Mouse (Mus musculus): ENCODE results near the gene Usp12. TPM values are rescaled to one million over a fixed set of nuclear protein-coding genes. Genes with fewer than 3 reads are reported as not detected.

Usp12 gene
- polyA plus RNA-seq, 1 experiment from 2014 or later: 13.0 TPM

DNA sequence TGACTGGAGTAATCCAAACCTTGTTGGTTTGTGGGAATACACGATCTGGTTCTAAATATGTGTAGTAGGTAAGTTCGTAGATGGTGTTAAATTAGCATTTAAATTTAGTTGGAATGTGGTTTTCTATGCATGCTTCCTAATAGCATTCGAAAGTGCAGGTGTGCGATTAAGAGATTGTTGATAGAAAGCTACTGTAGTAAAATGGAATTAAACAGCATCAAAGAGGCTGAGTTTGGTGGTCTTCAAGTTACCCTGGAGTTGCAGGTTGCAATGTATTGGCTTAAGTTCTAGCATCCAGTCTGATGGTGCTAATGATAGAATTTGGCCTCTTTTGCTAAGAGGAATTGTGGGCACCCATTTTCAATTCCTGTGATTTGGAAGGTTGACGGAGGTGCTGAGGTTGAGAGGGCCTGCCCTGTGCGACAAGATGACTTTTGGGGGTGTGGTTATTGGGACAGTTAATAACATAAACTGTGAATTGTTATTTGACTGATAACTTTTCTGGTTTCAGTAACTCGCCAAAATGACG is 38.9 kb upstream of the Usp12 start:
- Histone ChIP-seq H3K4me3 (ENCODE audit: low read length) (peak overlapping the region; percentile 78), H3K9ac (ENCODE audit: low read depth, low read length) (peak overlapping the region; percentile 96), H3K9me3 (ENCODE audit: control insufficient read depth, low read length) (no peaks in the 10 kb centered on the region), H3K27me3 (replicated peaks; ENCODE audit: control insufficient read depth, insufficient read depth, low read length) (no peaks in the 10 kb centered on the region), H3K4me1 (ENCODE audit: control insufficient read depth, insufficient read depth, low read depth, low read length) (peaks cover 13% of the 10 kb centered on the region), H3K4me2 (ENCODE audit: low read length) (peak overlapping the region; percentile 74), H3K27ac (ENCODE audit: low read depth, low read length) (no peak overlapping the region; the same call in none of the 2 replicates), H3K36me3 (ENCODE audit: control insufficient read depth, insufficient read depth, low read length) (peaks cover 31% of the 10 kb centered on the region)
- no peak for ATAC-seq
- 28% methylated on average over 8 of the region's 8 CpGs for WGBS

DNA sequence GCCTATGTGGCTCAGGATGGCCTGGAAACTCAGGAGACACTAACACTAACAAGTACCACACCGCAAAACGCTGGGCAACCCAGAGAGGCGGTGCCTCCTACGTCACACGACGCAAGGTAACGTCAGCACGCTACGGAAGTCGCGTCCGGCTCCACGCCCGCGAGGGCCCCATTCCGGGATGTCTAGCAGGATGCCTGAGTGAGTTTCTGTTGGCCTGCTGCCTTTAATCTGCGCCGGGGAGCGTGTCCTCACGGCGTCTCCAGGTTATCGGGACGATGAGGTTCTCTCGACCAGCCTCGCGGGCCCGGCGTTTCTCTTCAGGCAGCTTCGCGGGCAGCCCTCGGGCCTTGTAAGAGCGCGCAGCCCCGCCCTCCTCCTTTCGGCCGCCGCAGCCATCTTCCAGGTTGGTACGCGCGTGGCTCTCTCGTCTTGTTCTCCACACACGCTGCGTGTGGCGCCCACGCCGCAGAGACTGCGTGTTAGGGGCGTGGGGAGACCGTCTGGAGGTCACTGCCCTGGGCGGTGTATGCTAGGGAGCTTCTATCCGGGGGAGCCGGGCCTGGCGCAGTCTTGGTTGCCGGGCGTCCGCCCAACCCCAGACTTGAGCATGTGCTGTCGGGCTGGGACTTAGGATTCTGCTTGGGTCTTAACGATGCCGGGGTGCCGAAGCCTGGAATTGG is 38.1 kb upstream of the Usp12 start, which contains the start of gene Rpl21:
Gene Rpl21 (plus strand): TSS at position 122 of the 680 bp plus-strand sequence.
- H3K9ac ChIP-seq (ENCODE audit: low read depth, low read length): peak within 1 kb of the TSS; percentile 96
- H3K27me3 ChIP-seq (replicated peaks; ENCODE audit: control insufficient read depth, insufficient read depth, low read length): no peaks in the 10 kb centered on the region
- ATAC-seq: peak; percentile 99
- under 1% methylated on average over 56 of the region's 60 CpGs for WGBS
- H3K9me3 ChIP-seq (ENCODE audit: control insufficient read depth, low read length): no peaks in the 10 kb centered on the region
- peak within 1 kb of the TSS; percentile 87 for H3K27ac ChIP-seq (ENCODE audit: low read depth, low read length)
- H3K4me3 ChIP-seq (ENCODE audit: low read length): peak within 1 kb of the TSS; percentile 78
- H3K4me1 ChIP-seq (ENCODE audit: control insufficient read depth, insufficient read depth, low read depth, low read length): peaks cover 13% of the 10 kb centered on the region
- H3K4me2 ChIP-seq (ENCODE audit: low read length): peak within 1 kb of the TSS; percentile 74
- H3K36me3 ChIP-seq (ENCODE audit: control insufficient read depth, insufficient read depth, low read length): peaks cover 26% of the 10 kb centered on the region

DNA sequence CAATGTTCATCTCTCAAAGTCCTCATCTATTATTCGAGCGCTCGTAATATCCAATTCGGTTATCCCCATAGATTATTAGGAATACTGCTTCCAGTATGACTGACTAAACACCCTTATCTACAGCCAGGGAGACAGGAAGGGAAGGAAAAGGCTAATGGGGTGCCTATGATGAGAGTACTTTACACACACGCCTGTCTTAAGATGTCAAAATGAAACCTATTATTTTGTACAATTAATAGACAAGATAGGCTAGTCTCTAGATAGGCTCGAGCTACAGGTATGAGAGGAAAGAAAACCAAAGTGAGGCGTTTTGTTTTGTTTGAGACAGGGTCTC is 37.6 kb upstream of the Usp12 start:
- WGBS: 53% methylated on average over 7 of the region's 7 CpGs
- Histone ChIP-seq H3K4me3 (ENCODE audit: low read length) (peak overlapping the region; percentile 78), H3K36me3 (ENCODE audit: control insufficient read depth, insufficient read depth, low read length) (peaks cover 25% of the 10 kb centered on the region), H3K9me3 (ENCODE audit: control insufficient read depth, low read length) (no peaks in the 10 kb centered on the region), H3K4me1 (ENCODE audit: control insufficient read depth, insufficient read depth, low read depth, low read length) (peaks cover 13% of the 10 kb centered on the region), H3K27ac (ENCODE audit: low read depth, low read length) (peak overlapping the region; percentile 87), H3K27me3 (replicated peaks; ENCODE audit: control insufficient read depth, insufficient read depth, low read length) (no peaks in the 10 kb centered on the region), H3K9ac (ENCODE audit: low read depth, low read length) (peak overlapping the region; percentile 96), H3K4me2 (ENCODE audit: low read length) (peak overlapping the region; percentile 74)
- no peak; the same call in 1 of the 2 replicates for ATAC-seq

DNA sequence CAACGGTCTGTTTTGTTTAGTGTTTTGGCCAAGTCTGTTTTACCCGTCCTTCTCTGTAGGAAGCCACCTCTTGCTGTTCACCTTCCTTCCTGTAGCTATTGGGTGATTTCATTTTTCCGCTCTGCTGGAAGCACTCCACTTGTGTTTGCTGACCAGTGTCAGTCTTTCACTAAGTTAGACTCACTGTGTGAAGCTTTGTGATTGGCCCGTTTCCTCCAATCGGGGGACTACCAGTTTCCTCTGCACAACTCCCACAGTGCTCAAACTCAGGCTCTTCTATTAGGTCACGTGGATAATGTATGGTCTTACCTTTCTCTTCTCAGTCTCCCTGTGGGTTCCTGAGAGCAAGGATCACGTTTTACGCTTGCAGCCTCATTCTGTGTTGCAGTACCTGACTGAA is 34.7 kb upstream of the Usp12 start:
- Histone ChIP-seq H3K27ac (ENCODE audit: low read depth, low read length) (no peak overlapping the region), H3K4me2 (ENCODE audit: low read length) (no peak overlapping the region), H3K9ac (ENCODE audit: low read depth, low read length) (no peak overlapping the region), H3K27me3 (replicated peaks; ENCODE audit: control insufficient read depth, insufficient read depth, low read length) (no peaks in the 10 kb centered on the region), H3K4me1 (ENCODE audit: control insufficient read depth, insufficient read depth, low read depth, low read length) (peaks cover 13% of the 10 kb centered on the region), H3K9me3 (ENCODE audit: control insufficient read depth, low read length) (no peaks in the 10 kb centered on the region), H3K4me3 (ENCODE audit: low read length) (no peak overlapping the region), H3K36me3 (ENCODE audit: control insufficient read depth, insufficient read depth, low read length) (0 out of 2 replicates have a peak, but pooled peaks cover 1% of the 10 kb centered on the region)
- ATAC-seq: no peak
- WGBS: 49% methylated on average over 8 of the region's 8 CpGs

DNA sequence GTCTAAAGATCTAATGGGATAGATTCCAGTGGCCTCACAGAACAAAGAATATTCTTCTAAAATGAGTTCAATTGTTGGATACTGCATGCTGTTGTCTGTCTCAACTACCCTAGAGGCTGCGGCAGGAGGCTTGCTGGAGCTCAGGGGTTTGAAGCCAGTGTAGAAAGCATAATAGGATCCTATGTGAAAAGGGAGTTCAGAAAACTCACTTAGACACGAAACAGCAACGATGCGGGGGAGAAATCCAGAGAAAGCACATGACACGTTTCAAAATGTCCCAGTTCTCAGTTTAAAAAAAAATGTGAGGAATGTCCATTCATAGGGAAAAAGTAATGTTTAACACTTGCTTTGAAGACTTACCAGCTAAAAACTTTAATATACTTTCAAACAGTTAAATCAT is 28.2 kb upstream of the Usp12 start:
- H3K27ac ChIP-seq (ENCODE audit: low read depth, low read length): no peak overlapping the region
- no peak for ATAC-seq
- H3K4me2 ChIP-seq (ENCODE audit: low read length): no peak overlapping the region
- no peaks in the 10 kb centered on the region for H3K36me3 ChIP-seq (ENCODE audit: control insufficient read depth, insufficient read depth, low read length)
- no peaks in the 10 kb centered on the region; the same call in 1 of the 2 replicates for H3K4me1 ChIP-seq (ENCODE audit: control insufficient read depth, insufficient read depth, low read depth, low read length)
- no peak overlapping the region for H3K4me3 ChIP-seq (ENCODE audit: low read length)
- H3K27me3 ChIP-seq (replicated peaks; ENCODE audit: control insufficient read depth, insufficient read depth, low read length): no peaks in the 10 kb centered on the region
- H3K9ac ChIP-seq (ENCODE audit: low read depth, low read length): no peak overlapping the region
- H3K9me3 ChIP-seq (ENCODE audit: control insufficient read depth, low read length): no peaks in the 10 kb centered on the region
- whole genome bisulfite sequencing: 89% methylated on average over 5 of the region's 5 CpGs

DNA sequence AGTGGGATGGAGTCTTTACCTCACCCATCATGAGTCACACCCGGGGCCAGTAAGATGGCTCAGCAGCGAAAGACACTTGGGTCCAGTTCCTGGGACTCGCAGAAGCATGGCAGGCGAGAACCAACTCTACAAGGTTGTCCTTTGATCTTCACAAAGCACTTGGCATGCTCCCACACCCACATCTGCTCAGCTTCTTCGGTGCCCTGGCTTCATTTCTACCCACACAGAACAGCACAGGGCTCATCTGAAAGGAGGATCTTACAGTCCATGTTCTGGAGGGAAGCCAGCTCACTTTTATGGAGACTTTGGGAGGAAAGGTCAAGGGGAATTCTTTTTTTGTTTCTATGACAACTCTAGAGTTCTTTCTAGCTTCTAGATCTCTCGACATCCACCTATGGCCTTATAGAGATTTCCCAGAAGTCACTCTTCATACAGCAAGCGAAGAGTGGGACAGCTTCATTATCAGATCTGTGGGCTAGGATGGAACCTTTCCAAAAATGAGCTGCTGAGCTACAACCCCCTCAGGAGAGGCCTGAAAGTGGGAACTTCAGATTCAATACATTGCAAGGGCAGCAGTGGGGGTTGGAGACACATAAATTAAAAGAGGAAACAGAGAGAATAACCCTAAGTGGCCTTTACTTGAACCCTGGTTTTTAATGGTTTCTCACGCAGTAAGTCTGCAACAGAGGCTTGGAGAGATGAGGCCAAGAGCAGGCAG is 24.3 kb upstream of the Usp12 start:
- 51% methylated on average over 8 of the region's 8 CpGs for WGBS
- H3K4me2 ChIP-seq (ENCODE audit: low read length): no peak overlapping the region
- H3K27me3 ChIP-seq (replicated peaks; ENCODE audit: control insufficient read depth, insufficient read depth, low read length): no peaks in the 10 kb centered on the region
- no peaks in the 10 kb centered on the region; the same call in 1 of the 2 replicates for H3K4me1 ChIP-seq (ENCODE audit: control insufficient read depth, insufficient read depth, low read depth, low read length)
- H3K9me3 ChIP-seq (ENCODE audit: control insufficient read depth, low read length): no peaks in the 10 kb centered on the region
- no peaks in the 10 kb centered on the region for H3K36me3 ChIP-seq (ENCODE audit: control insufficient read depth, insufficient read depth, low read length)
- H3K4me3 ChIP-seq (ENCODE audit: low read length): no peak overlapping the region
- no peak for ATAC-seq
- H3K27ac ChIP-seq (ENCODE audit: low read depth, low read length): no peak overlapping the region
- H3K9ac ChIP-seq (ENCODE audit: low read depth, low read length): no peak overlapping the region

DNA sequence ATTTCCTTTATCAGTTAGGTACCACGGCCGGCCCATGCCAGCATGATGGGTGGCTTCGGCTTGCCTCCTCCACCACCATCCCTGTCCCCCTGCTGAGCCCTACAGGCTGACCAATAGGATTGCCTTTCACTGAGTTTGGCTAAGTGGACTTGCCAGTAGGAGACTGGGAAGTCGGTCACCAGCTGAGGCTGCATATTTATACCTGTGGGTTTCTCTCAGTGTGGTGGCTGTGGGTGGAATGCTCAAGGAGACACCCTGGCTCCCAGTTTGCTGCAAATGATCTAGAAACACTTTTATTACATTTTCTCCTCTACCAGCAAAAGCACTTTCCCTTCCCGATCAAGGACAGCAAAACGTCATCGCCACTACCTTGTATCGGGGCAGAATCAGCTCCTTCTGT is 22.8 kb upstream of the Usp12 start:
- H3K9ac ChIP-seq (ENCODE audit: low read depth, low read length): no peak overlapping the region
- ATAC-seq: no peak
- H3K4me3 ChIP-seq (ENCODE audit: low read length): no peak overlapping the region
- no peak overlapping the region for H3K27ac ChIP-seq (ENCODE audit: low read depth, low read length)
- H3K36me3 ChIP-seq (ENCODE audit: control insufficient read depth, insufficient read depth, low read length): no peaks in the 10 kb centered on the region
- H3K4me1 ChIP-seq (ENCODE audit: control insufficient read depth, insufficient read depth, low read depth, low read length): no peaks in the 10 kb centered on the region; the same call in 1 of the 2 replicates
- no peak overlapping the region for H3K4me2 ChIP-seq (ENCODE audit: low read length)
- H3K27me3 ChIP-seq (replicated peaks; ENCODE audit: control insufficient read depth, insufficient read depth, low read length): no peaks in the 10 kb centered on the region
- H3K9me3 ChIP-seq (ENCODE audit: control insufficient read depth, low read length): no peaks in the 10 kb centered on the region
- 84% methylated on average over 8 of the region's 8 CpGs for WGBS

DNA sequence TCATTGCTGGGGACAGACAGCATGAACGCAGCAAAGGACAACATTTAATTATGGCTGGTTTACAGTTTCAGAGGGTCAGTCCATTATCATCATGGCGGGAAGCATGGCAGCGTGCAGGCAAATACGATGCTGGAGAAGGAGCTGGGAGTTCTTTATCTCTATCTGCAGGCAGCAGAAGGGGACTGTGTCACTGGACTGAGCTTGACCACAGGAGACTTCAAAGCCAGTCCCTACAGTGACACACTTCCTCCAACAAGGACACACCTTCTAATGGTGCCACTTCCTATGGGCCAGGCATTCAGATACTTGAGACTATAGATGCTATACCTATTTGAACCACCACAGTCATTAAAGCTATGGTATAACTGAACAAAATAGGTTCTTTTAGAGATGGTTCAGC is 20.6 kb upstream of the Usp12 start:
- ATAC-seq: no peak
- no peaks in the 10 kb centered on the region for H3K36me3 ChIP-seq (ENCODE audit: control insufficient read depth, insufficient read depth, low read length)
- H3K4me2 ChIP-seq (ENCODE audit: low read length): no peak overlapping the region
- no peak overlapping the region for H3K4me3 ChIP-seq (ENCODE audit: low read length)
- no peaks in the 10 kb centered on the region for H3K9me3 ChIP-seq (ENCODE audit: control insufficient read depth, low read length)
- H3K9ac ChIP-seq (ENCODE audit: low read depth, low read length): no peak overlapping the region
- H3K4me1 ChIP-seq (ENCODE audit: control insufficient read depth, insufficient read depth, low read depth, low read length): no peaks in the 10 kb centered on the region; the same call in 1 of the 2 replicates
- no peak overlapping the region for H3K27ac ChIP-seq (ENCODE audit: low read depth, low read length)
- WGBS: 81% methylated on average over 4 of the region's 4 CpGs
- H3K27me3 ChIP-seq (replicated peaks; ENCODE audit: control insufficient read depth, insufficient read depth, low read length): no peaks in the 10 kb centered on the region

DNA sequence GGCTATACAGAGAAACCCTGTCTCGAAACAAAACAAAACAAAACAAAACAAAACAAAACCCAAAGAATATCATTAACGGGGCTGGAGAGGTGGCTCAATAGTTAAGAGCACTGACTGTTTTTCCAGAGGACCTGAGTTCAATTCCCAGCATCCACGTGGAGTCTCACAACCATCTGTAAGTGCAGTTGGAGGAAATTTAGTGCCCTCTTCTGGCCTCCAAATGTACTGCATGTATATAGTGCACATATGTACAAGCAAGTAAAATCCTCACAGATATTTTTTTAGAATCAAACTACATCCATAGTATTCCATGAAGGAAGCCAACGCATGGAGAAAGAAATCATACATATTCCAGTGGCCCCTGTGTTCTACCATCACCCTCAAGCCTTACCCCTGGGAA is 18.6 kb upstream of the Usp12 start:
- no peaks in the 10 kb centered on the region for H3K4me1 ChIP-seq (ENCODE audit: control insufficient read depth, insufficient read depth, low read depth, low read length)
- H3K9ac ChIP-seq (ENCODE audit: low read depth, low read length): no peak overlapping the region
- ATAC-seq: no peak
- no peak overlapping the region for H3K4me3 ChIP-seq (ENCODE audit: low read length)
- H3K27me3 ChIP-seq (replicated peaks; ENCODE audit: control insufficient read depth, insufficient read depth, low read length): no peaks in the 10 kb centered on the region
- H3K4me2 ChIP-seq (ENCODE audit: low read length): no peak overlapping the region
- 88% methylated on average over 4 of the region's 4 CpGs for WGBS
- no peaks in the 10 kb centered on the region for H3K36me3 ChIP-seq (ENCODE audit: control insufficient read depth, insufficient read depth, low read length)
- no peak overlapping the region for H3K27ac ChIP-seq (ENCODE audit: low read depth, low read length)
- H3K9me3 ChIP-seq (ENCODE audit: control insufficient read depth, low read length): no peaks in the 10 kb centered on the region
